Comparison of ENCODE assay signal across 10 mouse cellular contexts in genomic region chr9:80351295-80351677, GRCm38 (mm10).
DNase-seq lines count a peak whose midpoint lies in the region; ATAC-seq and TF ChIP-seq lines count a peak whose summit lies in the region.
"Had no signal": no experiment of that assay in that cellular context is flagged by ENCODE, and none has a peak within 500 bp of the region (broad histone marks: within the 10 kb centered on the region; RNA-seq: fewer than 3 reads in every experiment).

No protein-coding gene starts in this region.

- H3K36me3 ChIP-seq in embryonic facial prominence, embryonic 15.5 days = no peaks in the 10 kb centered on the region
- H3K36me3 ChIP-seq in hindbrain, embryonic 15.5 days = no peaks in the 10 kb centered on the region
- H3K36me3 ChIP-seq in midbrain, embryonic 14.5 days (ENCODE audit: control insufficient read depth, insufficient read depth, low read length) = no peaks in the 10 kb centered on the region

- no peaks in the 10 kb centered on the region for H3K9me3 ChIP-seq in embryonic facial prominence, embryonic 15.5 days (replicated peaks)
- no peaks in the 10 kb centered on the region for H3K9me3 ChIP-seq in hindbrain, embryonic 15.5 days
- no peaks in the 10 kb centered on the region for H3K9me3 ChIP-seq in midbrain, embryonic 14.5 days (ENCODE audit: control insufficient read depth, low read length)

- TF ChIP-seq CTCF in layer of hippocampus, adult 2 months (conservative IDR thresholded peaks at IDR 0.05) = no peak

- peak overlapping the region; percentile 42 for H3K4me3 ChIP-seq in layer of hippocampus, adult 2 months
- peak overlapping the region; percentile 15; the same call in 1 of the 2 replicates for H3K4me3 ChIP-seq in embryonic facial prominence, embryonic 15.5 days (replicated peaks)
- peak overlapping the region; percentile 14; the same call in 1 of the 2 replicates for H3K4me3 ChIP-seq in hindbrain, embryonic 15.5 days
- H3K4me3 ChIP-seq in midbrain, embryonic 14.5 days (replicated peaks; ENCODE audit: low read depth, low read length) = 0 out of 2 replicates have a peak overlapping the region, but pooled peaks have one; percentile 5

- H3K27me3 ChIP-seq in embryonic facial prominence, embryonic 15.5 days = no peaks in the 10 kb centered on the region
- 0 out of 2 replicates have a peak, but pooled peaks cover 2% of the 10 kb centered on the region for H3K27me3 ChIP-seq in hindbrain, embryonic 15.5 days
- no peaks in the 10 kb centered on the region for H3K27me3 ChIP-seq in midbrain, embryonic 14.5 days (ENCODE audit: control insufficient read depth, insufficient read depth, low read length)

- WGBS in embryonic facial prominence, embryonic 15.5 days = 61% methylated on average over 7 of the region's 7 CpGs
- 58% methylated on average over 7 of the region's 7 CpGs for WGBS in hindbrain, embryonic 15.5 days
- 63% methylated on average over 7 of the region's 7 CpGs for WGBS in midbrain, embryonic 14.5 days

- DNase-seq in layer of hippocampus, adult 2 months (ENCODE audit: low spot score in 2 of 2) = no peak
- no peak for DNase-seq in layer of hippocampus, postnatal 10 days (ENCODE audit: low spot score in 2 of 2)
- no peak for DNase-seq in midbrain, embryonic 14.5 days
- no peak for DNase-seq in left cerebral cortex, adult 9 months (ENCODE audit: low spot score in 2 of 2)
- DNase-seq in MN1 (ENCODE audit: low spot score) = no peak
- DNase-seq in thymus, postnatal 36 days = no peak
- DNase-seq: adrenal gland, adult 2 months; lung, postnatal 4 days had no signal

- no peak for ATAC-seq in embryonic facial prominence, embryonic 15.5 days (ENCODE audit: insufficient number of reproducible peaks, low FRiP score, low TSS enrichment, low read depth)
- ATAC-seq in hindbrain, embryonic 15.5 days (ENCODE audit: low FRiP score, low read depth) = no peak
- no peak for ATAC-seq in midbrain, embryonic 14.5 days (ENCODE audit: low FRiP score, low TSS enrichment)

- no peak overlapping the region for H3K27ac ChIP-seq in layer of hippocampus, adult 2 months
- H3K27ac ChIP-seq in embryonic facial prominence, embryonic 15.5 days (replicated peaks) = no peak overlapping the region
- 0 out of 2 replicates have a peak overlapping the region, but pooled peaks have one; percentile 8 for H3K27ac ChIP-seq in hindbrain, embryonic 15.5 days (replicated peaks)
- H3K27ac ChIP-seq in midbrain, embryonic 14.5 days (replicated peaks; ENCODE audit: low read depth, low read length) = no peak overlapping the region

- H3K4me2 ChIP-seq in embryonic facial prominence, embryonic 15.5 days (replicated peaks) = peak overlapping the region; percentile 39
- H3K4me2 ChIP-seq in hindbrain, embryonic 15.5 days = peak overlapping the region; percentile 40
- H3K4me2 ChIP-seq in midbrain, embryonic 14.5 days (ENCODE audit: low read length) = peak overlapping the region; percentile 48

- H3K9ac ChIP-seq in embryonic facial prominence, embryonic 15.5 days = no peak overlapping the region
- H3K9ac ChIP-seq in hindbrain, embryonic 15.5 days = no peak overlapping the region
- no peak overlapping the region for H3K9ac ChIP-seq in midbrain, embryonic 14.5 days (replicated peaks; ENCODE audit: low read length)

- H3K4me1 ChIP-seq in embryonic facial prominence, embryonic 15.5 days = no peaks in the 10 kb centered on the region
- peaks cover 7% of the 10 kb centered on the region; the same call in 1 of the 2 replicates for H3K4me1 ChIP-seq in hindbrain, embryonic 15.5 days (replicated peaks)
- peaks cover 5% of the 10 kb centered on the region; the same call in 1 of the 2 replicates for H3K4me1 ChIP-seq in midbrain, embryonic 14.5 days (ENCODE audit: control insufficient read depth, insufficient read depth, low read length)
